Mouse (Mus musculus) cerebellum, adult 9-11 months (tissue): Measurements from ENCODE around the gene Plp1.

Experiments used
- DNase-seq: peaks from one replicate; pipeline ENCODE4 v3.0.0; 2022

Gene Plp1

DNA sequence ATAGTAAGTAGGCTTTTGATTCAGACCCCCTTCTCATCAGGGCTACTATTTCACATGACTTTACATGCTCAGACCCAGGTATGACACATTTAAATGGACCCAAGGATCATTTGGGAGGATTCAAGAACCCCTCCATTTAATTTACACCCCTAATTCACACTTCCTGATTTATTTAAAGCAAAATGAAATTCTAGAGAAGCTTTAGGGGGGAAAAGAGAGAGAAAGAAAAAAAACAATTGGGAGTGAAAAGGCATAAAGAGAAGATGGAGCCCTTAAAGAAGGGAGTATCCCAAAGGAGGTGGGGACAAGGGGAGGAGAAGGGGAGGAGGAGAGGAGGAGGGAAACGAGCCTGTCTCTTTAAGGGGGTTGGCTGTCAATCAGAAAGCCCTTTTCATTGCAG lies at the start of gene Plp1:
Gene Plp1, plus strand, starts transcription at position 301 of the 400 bp plus-strand sequence.
- no peak for DNase-seq

DNA sequence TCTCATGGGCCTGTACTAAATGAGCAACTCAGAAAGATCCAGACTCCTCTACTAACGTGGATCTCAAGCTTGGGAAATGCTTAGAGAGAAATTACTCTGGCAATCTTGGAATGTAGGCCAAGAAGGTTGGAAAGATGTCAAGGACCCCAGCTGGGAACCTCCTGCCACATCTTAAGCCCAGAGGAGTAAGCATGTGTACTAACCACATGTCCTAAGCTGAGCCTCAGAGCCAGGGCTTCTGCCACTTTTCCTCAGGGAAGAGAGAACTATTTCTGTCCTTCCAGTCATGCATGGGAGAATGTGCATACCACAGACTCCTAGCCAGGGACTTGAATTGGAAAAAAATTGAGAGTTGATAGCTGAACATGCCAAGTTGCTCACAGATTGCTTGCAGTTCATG lies 49.4 kb upstream of the Plp1 start:
- peak; percentile 18 for DNase-seq

DNA sequence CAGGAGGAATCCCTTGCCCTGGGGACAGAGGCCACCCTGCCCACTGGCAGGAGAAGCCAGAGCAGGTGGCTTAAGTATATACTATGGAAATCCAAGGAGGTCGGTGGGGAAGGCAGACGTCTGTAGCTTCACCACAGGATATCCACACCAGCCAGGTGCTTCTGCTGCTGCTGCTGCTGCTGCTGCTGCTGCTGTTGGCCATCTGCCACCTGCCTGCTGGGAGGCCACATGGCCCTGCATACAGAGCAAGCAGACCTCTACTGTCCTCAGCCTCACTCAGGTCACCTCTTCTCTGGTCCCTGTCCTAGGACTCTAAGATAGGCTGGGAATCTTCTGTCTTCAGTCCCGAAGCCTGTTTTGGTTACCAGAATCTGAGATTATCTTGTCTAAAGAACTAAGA lies 44.4 kb upstream of the Plp1 start:
- no peak for DNase-seq

DNA sequence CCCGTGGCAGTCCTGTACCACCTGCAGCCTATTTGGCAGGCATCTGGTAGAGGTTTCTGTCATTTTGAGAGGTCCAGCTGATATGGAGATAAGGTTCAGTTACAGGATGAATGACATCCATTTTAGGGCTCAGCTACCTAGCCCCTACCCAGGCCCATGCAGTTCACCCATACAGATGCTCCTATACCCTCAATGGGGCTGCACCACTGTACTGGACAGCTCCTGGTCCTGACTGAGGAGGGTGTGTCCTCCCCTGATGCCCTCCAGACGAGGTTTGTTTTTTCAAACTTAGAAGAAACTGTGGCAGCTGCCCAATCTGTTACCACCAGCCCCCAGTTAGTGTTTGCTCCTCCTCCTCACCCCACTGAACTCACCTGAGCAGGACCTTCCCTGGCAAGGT lies 43.2 kb upstream of the Plp1 start:
- DNase-seq: no peak

DNA sequence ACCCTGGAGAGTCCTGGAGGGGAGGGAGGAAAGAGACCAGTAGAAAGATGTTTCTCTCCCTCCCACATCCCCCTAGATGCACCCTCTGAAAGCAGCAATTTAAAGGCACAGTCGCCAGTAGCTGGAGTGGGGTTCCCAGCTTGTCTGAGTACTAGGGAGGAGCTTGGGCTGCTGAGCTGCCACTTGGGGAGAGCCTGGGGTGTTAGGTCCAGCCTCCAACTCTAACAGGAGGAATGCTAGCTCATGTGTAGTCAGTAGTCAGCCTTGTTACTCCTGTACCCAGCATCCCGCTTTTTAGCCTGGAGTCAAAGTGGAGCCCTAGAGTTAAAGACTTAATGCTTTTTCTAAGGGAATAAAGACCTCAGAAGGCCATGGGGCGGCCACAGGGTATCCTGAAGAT lies 42.4 kb upstream of the Plp1 start, which contains the start of gene Glra4:
Gene Glra4, minus strand, starts transcription at position 101 of the 400 bp plus-strand sequence.
- no peak for DNase-seq

DNA sequence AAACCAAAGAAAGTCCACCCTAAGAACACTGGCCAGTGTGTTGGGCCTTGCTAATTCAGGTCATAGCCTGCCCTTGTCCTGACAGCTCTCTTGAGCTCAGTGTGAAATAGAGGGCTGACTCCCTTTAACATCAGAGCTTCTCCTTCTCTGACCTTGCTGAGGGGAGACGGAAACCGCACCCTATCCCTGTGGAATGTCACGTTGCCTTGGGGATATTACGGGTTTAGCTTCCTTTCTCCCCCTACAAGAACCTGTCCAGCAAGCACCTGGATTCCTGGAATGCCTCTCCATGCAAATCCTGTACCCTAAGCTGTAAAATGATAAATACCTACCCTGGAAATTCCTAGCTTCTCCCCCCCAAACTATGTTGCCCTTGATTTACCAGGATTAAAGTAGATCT lies 33.0 kb upstream of the Plp1 start:
- no peak for DNase-seq

DNA sequence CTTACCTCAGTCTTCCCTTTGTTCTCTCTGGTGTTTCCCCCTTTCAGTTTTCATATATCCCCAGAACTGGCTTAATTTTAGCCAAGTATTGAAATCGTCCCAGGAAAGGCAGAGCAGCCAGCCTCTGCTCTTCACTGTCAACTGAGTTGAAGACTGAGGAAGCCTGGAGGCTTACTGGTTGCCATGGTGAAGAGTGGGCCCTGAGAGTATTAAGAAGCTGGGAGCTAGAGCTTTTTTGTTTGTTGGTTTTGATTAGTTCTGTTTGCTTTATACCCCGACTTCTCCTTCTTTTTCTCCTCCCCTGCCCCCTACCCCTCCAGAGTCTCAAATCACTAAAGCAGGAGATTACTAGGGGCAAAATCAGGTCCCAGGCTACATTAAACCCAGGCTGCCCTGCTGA lies 25.2 kb upstream of the Plp1 start:
- DNase-seq: no peak

DNA sequence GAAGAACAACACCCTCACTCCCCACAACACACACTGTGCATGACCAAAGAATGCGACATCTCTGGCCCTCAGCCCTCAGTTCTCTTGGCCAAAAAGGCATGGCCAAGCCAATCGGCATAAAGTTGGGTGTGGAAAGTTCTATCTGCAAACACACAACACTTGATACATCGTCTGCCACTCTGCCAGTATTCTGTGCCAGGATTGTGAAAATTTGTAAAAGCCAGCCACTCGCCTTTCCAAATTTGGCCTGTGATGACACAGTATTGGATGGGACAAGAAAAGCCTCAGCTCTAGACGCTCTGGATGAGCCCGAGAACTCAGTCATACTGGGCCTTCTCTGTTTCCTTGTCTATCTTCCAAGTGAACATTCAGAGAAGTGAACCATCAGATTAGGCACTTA lies 2.7 kb upstream of the Plp1 start:
- DNase-seq: no peak

DNA sequence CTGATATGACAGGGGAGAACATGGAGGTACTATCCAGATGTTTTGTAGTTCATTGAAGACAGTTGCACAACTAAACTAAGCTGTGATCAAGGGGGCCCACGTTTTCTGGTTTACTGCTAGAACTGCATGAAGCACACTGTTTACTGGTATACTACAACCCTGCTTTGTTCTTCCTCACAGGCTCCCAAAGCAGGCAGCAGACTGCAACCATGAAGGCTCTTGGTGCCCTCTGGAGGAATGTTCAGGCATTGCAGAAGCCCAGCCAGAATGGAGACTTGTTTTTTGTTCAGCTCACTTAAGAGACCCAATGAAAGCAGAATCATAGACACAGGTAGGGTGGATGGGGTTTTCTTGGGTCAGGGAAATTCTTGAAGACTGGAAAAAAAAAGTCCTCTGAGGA lies 2.2 kb upstream of the Plp1 start:
- peak; percentile 43 for DNase-seq

DNA sequence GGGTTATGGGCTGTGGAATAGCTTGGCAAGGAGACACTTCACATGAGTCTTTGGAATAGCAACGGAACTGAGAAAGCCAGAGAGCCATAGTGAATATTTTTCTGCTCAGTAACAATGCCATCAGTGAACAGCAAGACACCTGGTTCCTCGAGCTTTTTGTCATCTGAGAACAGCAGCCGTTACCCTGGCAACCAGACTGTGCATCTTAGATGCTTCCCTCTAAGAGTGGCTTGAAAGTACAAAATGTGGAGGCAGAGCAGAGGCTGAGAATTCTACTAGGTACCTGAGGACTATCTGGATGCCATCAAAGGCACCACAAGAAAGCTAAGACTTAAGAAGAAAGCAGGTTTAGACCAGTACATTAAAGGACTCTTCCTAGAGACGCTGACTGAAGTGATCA lies 2.5 kb downstream of the Plp1 start:
- DNase-seq: no peak

DNA sequence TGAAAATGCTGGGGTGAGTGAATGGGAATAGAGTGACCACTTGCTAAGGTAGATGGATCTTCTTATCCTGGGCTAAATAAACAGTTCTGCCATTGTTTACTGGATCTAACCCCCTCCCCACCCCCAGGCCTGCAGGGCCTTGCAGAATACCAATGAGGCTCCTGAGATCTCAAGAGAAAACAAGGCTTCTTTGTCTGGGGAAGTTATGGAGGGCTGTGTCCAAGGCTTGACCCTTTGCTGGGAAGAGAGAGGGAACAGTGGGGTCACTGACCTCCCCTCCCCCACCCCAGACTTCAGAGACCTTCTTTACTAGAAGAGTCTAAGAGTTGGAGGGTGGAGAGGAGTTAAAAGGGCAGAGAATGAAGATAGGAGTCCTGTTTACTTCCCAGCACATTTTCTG lies 6.1 kb downstream of the Plp1 start:
- no peak for DNase-seq

DNA sequence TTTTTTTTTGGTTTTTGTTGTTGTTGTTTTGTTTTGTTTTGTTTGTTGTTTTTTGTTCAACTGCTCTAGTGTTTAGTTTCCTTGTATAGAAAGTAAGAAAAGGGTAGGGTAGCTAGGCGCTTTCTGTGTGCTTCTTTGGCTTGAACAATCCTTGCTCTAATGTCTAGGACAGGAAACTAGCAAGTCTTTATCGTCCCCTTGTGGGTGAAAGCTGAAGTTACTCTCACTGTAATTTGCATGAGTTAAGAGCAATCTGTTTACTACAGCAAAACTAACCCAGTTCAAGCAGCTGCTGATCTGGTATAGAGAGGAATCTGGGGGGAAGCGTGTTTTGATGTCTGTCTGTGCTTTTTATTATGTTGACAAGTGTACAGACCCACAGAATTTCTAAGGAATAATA lies 27.8 kb downstream of the Plp1 start:
- DNase-seq: no peak

DNA sequence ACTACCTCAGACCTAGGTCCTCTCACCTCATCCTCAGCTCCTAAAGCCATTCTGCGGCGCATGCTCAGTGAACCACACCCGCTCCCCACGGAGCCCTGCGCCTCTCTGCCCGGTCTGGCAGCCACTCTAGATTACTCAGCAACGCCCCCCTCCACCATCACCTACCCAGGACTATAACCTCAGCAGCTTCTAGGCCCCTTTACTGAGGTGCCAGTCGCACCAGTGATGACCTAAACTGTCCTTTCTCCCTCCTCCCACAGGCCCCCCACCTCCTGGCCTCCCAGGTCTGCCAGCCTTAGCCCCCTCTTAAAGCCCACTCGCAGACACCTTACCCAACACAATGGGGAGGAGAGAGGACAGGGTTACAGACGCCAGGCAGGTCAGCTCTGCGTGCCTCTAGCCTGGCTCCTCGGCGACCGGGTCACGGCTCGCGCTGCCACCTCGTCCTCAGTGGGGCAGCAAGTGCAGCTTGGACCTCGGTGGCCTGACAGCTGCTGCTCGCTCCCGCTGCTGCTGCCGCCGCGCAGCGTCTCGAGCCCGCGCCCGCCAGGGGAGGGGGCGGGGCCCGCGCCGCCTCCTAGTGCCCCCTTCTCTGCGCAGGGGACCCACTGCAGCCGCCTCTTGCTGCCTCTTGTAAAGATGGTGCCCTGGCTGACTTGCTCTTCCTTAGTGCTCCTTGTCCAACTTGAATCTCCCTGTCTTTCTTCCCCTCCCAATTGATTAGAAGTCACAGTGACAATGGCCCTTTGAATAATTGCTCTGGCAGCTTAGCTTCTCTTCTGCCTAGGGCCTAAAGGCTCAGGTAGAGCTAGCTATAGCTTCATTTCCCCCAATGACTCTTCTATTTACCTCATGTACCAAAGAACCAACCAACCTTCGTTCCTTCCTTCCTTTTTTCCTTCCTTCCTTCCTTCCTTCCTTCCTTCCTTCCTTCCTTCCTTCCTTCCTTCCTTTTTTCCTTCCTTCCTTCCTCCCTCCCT lies 45.9 kb downstream of the Plp1 start, which contains the start of gene Rab9b:
Gene Rab9b, minus strand, starts transcription at position 695 of the 980 bp plus-strand sequence.
- peak; percentile 76 for DNase-seq
